Mouse (Mus musculus) lung, postnatal 4 days (tissue): ENCODE data around the gene Tnfsf4.

ENCODE experiments used
- DNase-seq, 2 experiments: peaks; one replicate each; pipeline ENCODE4 v3.0.0; 2021

The Tnfsf4 gene

GRCm38 (mm10) chr1:161394931-161395459 is at the start of gene Tnfsf4:
TSS of gene Tnfsf4 (plus strand) at chr1:161395409.
- no peak for DNase-seq

- DNase-seq: no peak
Measured at GRCm38 (mm10) chr1:161350981-161351380, 44.2 kb upstream of the Tnfsf4 start.

GRCm38 (mm10) chr1:161365006-161365405 is 30.2 kb upstream of the Tnfsf4 start:
- DNase-seq: no peak

- no peak for DNase-seq
Measured at GRCm38 (mm10) chr1:161371919-161372318, 23.3 kb upstream of the Tnfsf4 start.

- no peak for DNase-seq
Measured at GRCm38 (mm10) chr1:161375866-161376265, 19.3 kb upstream of the Tnfsf4 start.

GRCm38 (mm10) chr1:161378571-161378970 is 16.6 kb upstream of the Tnfsf4 start:
- DNase-seq: no peak

GRCm38 (mm10) chr1:161379685-161380424 is 15.4 kb upstream of the Tnfsf4 start:
- peak in 1 of 2 experiments; percentile 15 for DNase-seq

- no peak for DNase-seq
Measured at GRCm38 (mm10) chr1:161380425-161380780, 14.8 kb upstream of the Tnfsf4 start.

GRCm38 (mm10) chr1:161390066-161390465 is 5.1 kb upstream of the Tnfsf4 start:
- DNase-seq: no peak

- no peak for DNase-seq
Measured at GRCm38 (mm10) chr1:161392906-161393305, 2.3 kb upstream of the Tnfsf4 start.

GRCm38 (mm10) chr1:161395610-161396009 is 401 bp downstream of the Tnfsf4 start:
- peak in 1 of 2 experiments; percentile 24 for DNase-seq

- DNase-seq: no peak
Measured at GRCm38 (mm10) chr1:161396351-161396750, 1.1 kb downstream of the Tnfsf4 start.

- DNase-seq: peak; percentile 43 to 78
Measured at GRCm38 (mm10) chr1:161400126-161400525, 4.9 kb downstream of the Tnfsf4 start.

GRCm38 (mm10) chr1:161403061-161403460 is 7.9 kb downstream of the Tnfsf4 start:
- no peak for DNase-seq

- no peak for DNase-seq
Measured at GRCm38 (mm10) chr1:161406480-161406879, 11.3 kb downstream of the Tnfsf4 start.

- no peak for DNase-seq
Measured at GRCm38 (mm10) chr1:161419926-161420325, 24.7 kb downstream of the Tnfsf4 start.

- DNase-seq: no peak
Measured at GRCm38 (mm10) chr1:161420646-161421045, 25.4 kb downstream of the Tnfsf4 start.

- no peak for DNase-seq
Measured at GRCm38 (mm10) chr1:161426277-161427056, 31.3 kb downstream of the Tnfsf4 start.

- no peak for DNase-seq
Measured at GRCm38 (mm10) chr1:161427057-161427311, 31.8 kb downstream of the Tnfsf4 start.

GRCm38 (mm10) chr1:161435781-161436180 is 40.6 kb downstream of the Tnfsf4 start:
- no peak for DNase-seq

- DNase-seq: no peak
Measured at GRCm38 (mm10) chr1:161436503-161436902, 41.3 kb downstream of the Tnfsf4 start.

GRCm38 (mm10) chr1:161444858-161445257 is 49.6 kb downstream of the Tnfsf4 start:
- DNase-seq: peak; percentile 16 to 35

GRCm38 (mm10) chr1:161451683-161452245 is 56.6 kb downstream of the Tnfsf4 start:
- DNase-seq: no peak

GRCm38 (mm10) chr1:161452250-161452649 is 57.0 kb downstream of the Tnfsf4 start:
- no peak for DNase-seq
